Mouse (Mus musculus) myocyte (in vitro differentiated cells): ENCODE results near the gene Amer2. TPM values are rescaled to one million over a fixed set of nuclear protein-coding genes. Genes with fewer than 3 reads are reported as not detected.

ENCODE experiments used
- H3K27me3 ChIP-seq: one replicate; pipeline ENCODE4 v1.6.1; 2011; ENCODE audit not compliant: control insufficient read depth, insufficient read depth, insufficient read length
- H3K36me3 ChIP-seq: one replicate; pipeline ENCODE4 v1.6.1; 2011; ENCODE audit not compliant: control insufficient read depth, insufficient read depth
- H3K4me2 ChIP-seq: one replicate; pipeline ENCODE4 v1.6.1; 2011; ENCODE audit warnings: low read depth, control low read depth
- H3K4me3 ChIP-seq: one replicate; pipeline ENCODE4 v1.5.1; 2011; ENCODE audit warnings: mild to moderate bottlenecking, control low read depth, moderate library complexity
- H3K79me2 ChIP-seq: one replicate; pipeline ENCODE4 v1.6.1; 2011; ENCODE audit not compliant: control insufficient read depth, insufficient read depth
- H3ac ChIP-seq: one replicate; pipeline ENCODE4 v1.6.1; 2011; ENCODE audit not compliant: control insufficient read depth, insufficient read length
- CEBPB ChIP-seq: IDR thresholded peaks from 2 replicates; pipeline ENCODE4 v1.6.1; 2011; ENCODE audit warnings: mild to moderate bottlenecking, moderate library complexity; ENCODE audit not compliant: poor library complexity, insufficient read depth, severe bottlenecking
- E2F4 ChIP-seq: IDR thresholded peaks from one replicate; pipeline ENCODE4 v1.6.1; 2011; ENCODE audit warnings: mild to moderate bottlenecking, control low read depth, moderate library complexity; ENCODE audit not compliant: insufficient read depth
- MAX ChIP-seq: IDR thresholded peaks from one replicate; pipeline ENCODE4 v1.6.1; 2011; ENCODE audit warnings: low read depth, mild to moderate bottlenecking, control low read depth
- MYOD1 ChIP-seq, 3 experiments: IDR thresholded peaks; one replicate each; pipeline ENCODE4 v1.6.1; 2011; ENCODE audit warnings: control low read depth in 2 of 3, low read depth in 2 of 3, mild to moderate bottlenecking in 2 of 3, moderate library complexity in 1 of 3; ENCODE audit not compliant: insufficient read length in 2 of 3, control insufficient read depth in 1 of 3
- MYOG ChIP-seq, 3 experiments: IDR thresholded peaks; one replicate each; pipeline ENCODE4 v1.6.1; 2011; ENCODE audit warnings: control low read depth in 2 of 3, low read depth in 2 of 3, mild to moderate bottlenecking in 2 of 3; ENCODE audit not compliant: insufficient read length in 2 of 3, control insufficient read depth in 1 of 3, insufficient read depth in 1 of 3
- POLR2A ChIP-seq: IDR thresholded peaks from one replicate; pipeline ENCODE4 v1.6.1; 2011; ENCODE audit warnings: low read depth, mild to moderate bottlenecking, control low read depth, moderate library complexity; ENCODE audit not compliant: insufficient read length
- POLR2AphosphoS2 ChIP-seq: IDR thresholded peaks from one replicate; pipeline ENCODE4 v1.6.1; 2011; ENCODE audit warnings: low read depth, control low read depth; ENCODE audit not compliant: insufficient read length
- REST ChIP-seq: IDR thresholded peaks from one replicate; pipeline ENCODE4 v1.6.1; 2011; ENCODE audit warnings: mild to moderate bottlenecking, control low read depth, moderate library complexity; ENCODE audit not compliant: insufficient read depth, insufficient read length
- SRF ChIP-seq: IDR thresholded peaks from one replicate; pipeline ENCODE4 v1.6.1; 2011; ENCODE audit warnings: low read depth; ENCODE audit not compliant: control insufficient read depth, insufficient read length
- TCF12 ChIP-seq: IDR thresholded peaks from one replicate; pipeline ENCODE4 v1.6.1; 2011; ENCODE audit warnings: mild to moderate bottlenecking, control low read depth; ENCODE audit not compliant: poor library complexity, insufficient read depth, severe bottlenecking
- TCF3 ChIP-seq: IDR thresholded peaks from one replicate; pipeline ENCODE4 v1.6.1; 2011; ENCODE audit warnings: low read depth, control low read depth; ENCODE audit not compliant: insufficient read length
- USF1 ChIP-seq: IDR thresholded peaks from one replicate; pipeline ENCODE4 v1.6.1; 2011; ENCODE audit warnings: low read depth, mild to moderate bottlenecking, control low read depth, moderate library complexity
- polyA plus RNA-seq: library from polyadenylated mRNA; unstranded; fragments of >200 nt; fragmentation: generic; extraction: Trizol; gene quantifications from one replicate; pipeline ENCODE4 v1.2.1, GENCODE M21; 2012; ENCODE audit warnings: missing spikeins

The Amer2 gene
- polyA plus RNA-seq, 1 experiment, result not detected

- Histone ChIP-seq H3K4me2 (peak overlapping the region; percentile 49), H3K4me3 (no peak overlapping the region), H3K79me2 (no peaks in the 10 kb centered on the region), H3ac (no peak overlapping the region), H3K27me3 (no peaks in the 10 kb centered on the region), H3K36me3 (no peaks in the 10 kb centered on the region)
- TF ChIP-seq POLR2A (no peak), REST (no peak), TCF12 (no peak)
Observed at GRCm38 (mm10) chr14:60427896-60428295, 54.8 kb downstream of the Amer2 start.

GRCm38 (mm10) chr14:60429513-60429912 lies 56.5 kb downstream of the Amer2 start:
- no peaks in the 10 kb centered on the region for H3K36me3 ChIP-seq
- H3K4me2 ChIP-seq, result no peak overlapping the region
- no peaks in the 10 kb centered on the region for H3K27me3 ChIP-seq

GRCm38 (mm10) chr14:60431515-60431914 lies 58.5 kb downstream of the Amer2 start:
- no peak for TF ChIP-seq REST
- no peak for TF ChIP-seq USF1
- no peak overlapping the region for H3K4me2 ChIP-seq
- H3K27me3 ChIP-seq, result no peaks in the 10 kb centered on the region
- H3K79me2 ChIP-seq, result no peaks in the 10 kb centered on the region
- no peak overlapping the region for H3K4me3 ChIP-seq
- no peaks in the 10 kb centered on the region for H3K36me3 ChIP-seq
- H3ac ChIP-seq, result no peak overlapping the region

More at GRCm38 (mm10) chr14:60429513-60429912, 56.5 kb downstream of the Amer2 start:
- TF ChIP-seq TCF12 (no peak), REST (no peak), E2F4 (no peak), MYOG (IDR thresholded peaks at IDR 0.05; ENCODE audit: control insufficient read depth in 1 of 3, insufficient read depth in 1 of 3, insufficient read length in 2 of 3, low read depth in 2 of 3) (no peak), POLR2AphosphoS2 (no peak), TCF3 (no peak), SRF (no peak), MYOD1 (IDR thresholded peaks at IDR 0.05; ENCODE audit: control insufficient read depth in 1 of 3, insufficient read length in 2 of 3, low read depth in 2 of 3) (no peak), MAX (no peak), USF1 (no peak)
- H3ac ChIP-seq, result no peak overlapping the region
- H3K4me3 ChIP-seq, result no peak overlapping the region
- H3K79me2 ChIP-seq, result no peaks in the 10 kb centered on the region

GRCm38 (mm10) chr14:60432136-60432535 lies 59.1 kb downstream of the Amer2 start:
- H3K36me3 ChIP-seq, result no peaks in the 10 kb centered on the region
- H3K4me3 ChIP-seq, result no peak overlapping the region
- no peak overlapping the region for H3ac ChIP-seq
- H3K79me2 ChIP-seq, result no peaks in the 10 kb centered on the region
- H3K4me2 ChIP-seq, result no peak overlapping the region
- H3K27me3 ChIP-seq, result no peaks in the 10 kb centered on the region
- no peak for TF ChIP-seq SRF

GRCm38 (mm10) chr14:60435515-60435914 lies 62.5 kb downstream of the Amer2 start:
- no peak overlapping the region for H3K4me2 ChIP-seq
- H3K36me3 ChIP-seq, result no peaks in the 10 kb centered on the region
- H3ac ChIP-seq, result no peak overlapping the region
- no peaks in the 10 kb centered on the region for H3K27me3 ChIP-seq
- no peaks in the 10 kb centered on the region for H3K79me2 ChIP-seq
- H3K4me3 ChIP-seq, result no peak overlapping the region
- TF ChIP-seq POLR2A (no peak), MAX (no peak), TCF12 (no peak), E2F4 (no peak)

- Histone ChIP-seq H3K4me2 (no peak overlapping the region), H3K4me3 (no peak overlapping the region), H3K79me2 (no peaks in the 10 kb centered on the region), H3K36me3 (no peaks in the 10 kb centered on the region), H3ac (no peak overlapping the region), H3K27me3 (no peaks in the 10 kb centered on the region)
- TF ChIP-seq REST (no peak), POLR2A (no peak), TCF3 (no peak), MYOG (IDR thresholded peaks at IDR 0.05; ENCODE audit: control insufficient read depth in 1 of 3, insufficient read depth in 1 of 3, insufficient read length in 2 of 3, low read depth in 2 of 3) (no peak), E2F4 (no peak), MAX (no peak), POLR2AphosphoS2 (no peak), SRF (no peak), TCF12 (no peak), USF1 (no peak), MYOD1 (IDR thresholded peaks at IDR 0.05; ENCODE audit: control insufficient read depth in 1 of 3, insufficient read length in 2 of 3, low read depth in 2 of 3) (no peak), CEBPB (no peak)
Observed at GRCm38 (mm10) chr14:60436364-60436763, 63.3 kb downstream of the Amer2 start.

Other genes starting within 250 kb of the Amer2 start
- 0.01 TPM for gene Atp8a2, start 176.1 kb upstream of the Amer2 start, polyA plus RNA-seq
- gene Nupl1, start 121.8 kb upstream of the Amer2 start, polyA plus RNA-seq, result not detected
- 14.6 TPM for gene Gm49336, start 121.8 kb upstream of the Amer2 start, polyA plus RNA-seq
- 16.8 TPM for gene Mtmr6, start 108.0 kb upstream of the Amer2 start, polyA plus RNA-seq